Mouse (Mus musculus) thymus, postnatal 25 days (tissue): Measurements from ENCODE around the gene Rbm20.
A peak's percentile ranks its signal among the peaks of the same experiment; 100 is the strongest.

Experiments
- DNase-seq: peaks from one replicate; pipeline ENCODE4 v3.0.0; 2022

The Rbm20 gene

DNA sequence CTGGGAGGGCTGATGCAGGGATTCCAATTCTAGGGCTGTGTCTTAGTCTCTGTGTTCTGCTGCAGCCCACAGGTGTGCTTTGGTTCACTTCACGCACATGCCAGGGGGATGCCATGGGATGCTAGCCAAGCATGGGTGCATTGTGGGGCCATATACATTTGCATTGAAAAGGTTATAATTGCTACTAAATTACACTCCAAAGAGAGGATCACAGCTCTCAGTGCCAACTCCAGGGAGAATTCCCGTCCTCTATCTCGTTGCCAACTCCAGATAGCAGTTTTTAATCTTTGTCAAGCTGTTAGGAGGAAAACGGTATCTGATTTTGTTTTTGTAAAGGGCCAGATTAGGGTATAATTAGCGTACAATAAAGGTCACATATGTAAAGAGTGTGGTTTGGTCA lies 178.7 kb downstream of the Rbm20 start:
- DNase-seq: no peak

GRCm38 (mm10) chr19:53856794-53857193 lies 179.7 kb downstream of the Rbm20 start:
- no peak for DNase-seq

DNA sequence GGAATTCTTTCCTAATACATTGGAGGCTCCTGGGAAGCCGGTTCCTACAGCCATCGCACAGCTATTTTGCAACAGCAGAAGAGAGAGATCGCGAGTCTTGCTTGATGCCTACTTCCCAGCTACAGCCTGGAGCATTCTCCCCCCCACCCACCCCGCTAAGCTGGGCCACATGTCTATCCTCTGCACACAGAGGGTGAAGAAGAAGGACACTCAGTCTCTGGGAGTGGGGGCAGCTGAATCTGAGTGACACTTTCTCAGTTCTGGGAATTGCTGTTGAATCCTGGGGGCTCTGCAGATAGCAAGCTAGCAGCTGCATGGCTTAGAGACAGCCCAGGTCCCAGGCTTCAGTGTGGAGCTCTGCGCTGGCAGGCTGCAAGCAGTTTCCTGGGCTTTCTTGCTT lies 180.9 kb downstream of the Rbm20 start:
- DNase-seq: no peak

DNA sequence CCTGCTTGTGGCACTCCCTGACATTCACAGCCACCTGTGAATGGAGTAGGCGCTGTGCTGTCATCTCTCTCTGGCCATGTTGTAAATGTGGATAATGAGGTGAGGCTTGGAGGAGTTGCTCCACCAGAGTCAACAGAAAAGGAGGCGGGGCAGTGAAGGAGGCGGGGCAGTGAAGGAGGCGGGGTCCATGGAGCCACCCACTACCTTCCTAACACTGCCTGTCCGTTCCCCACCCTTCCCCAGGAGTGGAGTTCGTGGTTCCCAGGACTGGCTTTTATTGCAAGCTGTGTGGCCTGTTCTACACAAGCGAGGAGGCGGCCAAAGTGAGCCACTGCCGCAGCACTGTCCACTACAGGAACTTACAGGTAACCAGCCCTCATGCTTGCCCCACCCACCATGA lies 182.0 kb downstream of the Rbm20 start:
- DNase-seq: no peak

- DNase-seq: no peak
These were observed 182.5 kb downstream of the Rbm20 start for GRCm38 (mm10) chr19:53859593-53859992.

DNA sequence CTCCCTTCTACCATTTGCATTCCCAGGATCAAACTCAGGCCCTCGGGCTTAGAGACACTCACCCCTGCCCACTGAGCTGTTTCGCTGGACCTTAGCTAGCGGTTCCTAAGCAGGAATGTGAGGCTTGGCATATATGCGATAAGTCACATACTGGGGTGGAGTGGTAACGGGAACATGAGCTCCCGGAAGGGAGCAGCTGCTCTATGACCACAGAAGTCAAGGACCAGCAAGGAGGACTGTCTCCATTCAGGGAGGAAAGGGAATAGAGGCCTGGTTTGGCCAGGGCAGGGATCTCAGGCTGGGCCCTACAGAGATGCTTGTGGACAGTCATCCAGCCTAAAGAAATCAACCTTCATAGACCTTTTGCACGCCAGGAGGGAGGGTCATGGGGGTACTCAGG lies 184.2 kb downstream of the Rbm20 start:
- no peak for DNase-seq

GRCm38 (mm10) chr19:53862573-53863246 lies 185.6 kb downstream of the Rbm20 start:
- no peak for DNase-seq

DNA sequence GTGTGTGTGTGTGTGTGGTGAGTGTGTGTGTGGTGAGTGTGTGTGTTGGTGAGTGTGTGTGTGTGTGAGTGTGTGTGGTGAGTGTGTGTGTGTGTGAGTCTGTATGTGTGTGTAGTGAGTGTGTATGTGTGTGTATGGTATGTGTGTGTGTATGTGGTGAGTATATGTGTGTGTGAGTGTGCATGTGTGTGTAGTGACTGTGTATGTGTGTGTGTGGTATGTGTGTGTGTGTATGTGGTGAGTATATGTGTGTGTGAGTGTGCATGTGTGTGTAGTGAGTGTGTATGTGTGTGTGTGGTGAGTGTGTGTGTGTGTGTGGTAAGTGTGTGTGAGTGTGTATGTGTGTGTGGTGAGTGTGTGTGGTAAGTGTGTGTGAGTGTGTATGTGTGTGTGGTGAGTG lies 190.1 kb downstream of the Rbm20 start:
- DNase-seq: no peak

- DNase-seq: no peak
These were observed 191.0 kb downstream of the Rbm20 start for GRCm38 (mm10) chr19:53868125-53868524.

GRCm38 (mm10) chr19:53868796-53869195 lies 191.7 kb downstream of the Rbm20 start:
- no peak for DNase-seq

- DNase-seq: no peak
These were observed 192.6 kb downstream of the Rbm20 start for GRCm38 (mm10) chr19:53869427-53870385.

DNA sequence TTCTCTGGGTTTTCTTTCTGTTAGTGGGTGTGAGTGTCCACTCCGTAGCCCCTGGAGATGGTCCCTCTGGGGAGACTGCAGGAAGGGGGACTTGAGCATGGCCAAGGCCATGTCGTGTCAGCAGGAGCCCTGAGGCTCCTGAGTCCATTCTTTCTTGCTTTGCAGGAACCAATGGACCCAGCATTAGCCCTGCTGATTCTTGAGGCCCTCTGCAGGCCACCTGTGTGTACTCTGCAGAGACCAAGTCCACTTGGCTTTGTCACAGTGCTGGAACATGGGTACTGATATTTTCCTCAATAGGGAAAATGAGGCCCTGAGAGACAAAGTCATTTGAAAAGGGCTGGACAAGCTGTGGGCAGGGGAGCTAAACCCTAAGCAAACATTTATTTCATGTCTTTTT lies 193.5 kb downstream of the Rbm20 start:
- DNase-seq: no peak

DNA sequence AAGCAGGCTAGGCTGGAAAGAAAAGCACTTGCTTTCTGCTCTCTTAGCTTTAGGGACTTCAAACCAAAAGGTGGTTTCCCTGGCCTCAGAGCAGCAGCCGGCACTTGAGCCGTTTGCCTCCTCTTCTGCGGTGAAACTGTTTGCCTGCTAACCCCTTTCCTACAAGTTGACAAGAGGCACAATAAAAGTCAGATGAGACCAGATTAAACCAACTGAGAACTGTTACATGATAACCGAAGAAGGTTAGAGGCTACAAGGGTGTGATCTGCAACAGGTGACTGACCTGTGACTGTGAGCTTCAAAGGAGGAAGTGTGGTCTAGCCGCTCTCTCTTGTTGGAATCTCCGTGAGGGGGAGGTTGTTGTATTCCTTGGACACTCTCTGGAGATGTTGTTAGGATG lies 194.4 kb downstream of the Rbm20 start:
- no peak for DNase-seq

DNA sequence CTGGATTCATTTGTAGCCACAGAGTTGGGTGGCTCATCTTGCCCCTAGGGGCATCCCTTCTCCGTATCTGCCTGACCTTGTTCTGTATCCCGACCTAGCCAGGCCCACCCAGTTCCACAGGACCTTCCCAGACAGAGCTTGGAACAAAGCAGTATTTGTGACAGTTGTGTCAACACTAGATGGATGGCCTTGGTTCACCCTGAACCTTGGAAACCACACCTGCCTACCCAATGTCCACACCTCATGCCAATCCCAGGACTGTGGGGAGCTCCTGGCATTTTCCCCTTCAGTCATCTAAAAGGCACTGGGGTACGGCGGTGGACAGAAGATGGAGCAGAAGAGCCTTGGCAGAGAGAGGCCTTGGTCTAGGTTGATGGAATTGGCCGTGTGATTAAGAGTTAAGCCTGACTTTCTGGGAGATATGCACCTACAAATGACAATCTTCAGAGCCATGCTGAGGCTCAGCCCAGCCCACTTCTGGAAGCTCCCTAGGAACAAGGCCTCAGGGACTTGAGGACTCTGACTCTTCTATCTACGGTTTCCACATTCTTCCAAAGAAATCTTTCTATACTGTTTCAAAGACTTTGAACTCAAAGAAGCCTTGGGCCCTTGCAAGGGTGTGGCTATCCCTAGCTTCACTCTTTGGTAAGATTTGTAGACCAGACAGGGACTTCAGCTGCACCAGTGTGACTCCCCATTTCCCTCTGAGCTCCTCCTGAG lies 196.0 kb downstream of the Rbm20 start:
- DNase-seq: no peak

DNA sequence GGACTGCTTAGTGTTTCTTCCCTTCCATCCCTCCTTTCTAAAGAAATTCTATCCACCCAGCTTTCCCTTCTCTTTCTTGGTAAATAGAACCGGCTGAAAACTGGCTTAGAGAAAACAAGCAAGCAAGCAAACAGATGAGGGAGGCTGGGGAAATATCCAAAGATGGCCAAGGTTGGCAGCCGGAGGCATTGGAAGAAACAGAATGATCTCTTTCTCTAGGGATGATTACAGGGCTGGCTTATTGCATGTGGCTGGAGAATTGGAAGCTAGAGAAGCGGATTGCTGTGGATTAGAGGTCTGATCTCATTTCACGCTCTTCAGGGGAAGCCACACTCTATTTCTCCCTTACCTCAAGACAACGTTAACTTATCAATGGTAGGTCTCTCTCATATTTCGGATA lies 198.1 kb downstream of the Rbm20 start:
- DNase-seq: no peak

- DNase-seq: no peak
These were observed 200.7 kb downstream of the Rbm20 start for GRCm38 (mm10) chr19:53877779-53878178.

DNA sequence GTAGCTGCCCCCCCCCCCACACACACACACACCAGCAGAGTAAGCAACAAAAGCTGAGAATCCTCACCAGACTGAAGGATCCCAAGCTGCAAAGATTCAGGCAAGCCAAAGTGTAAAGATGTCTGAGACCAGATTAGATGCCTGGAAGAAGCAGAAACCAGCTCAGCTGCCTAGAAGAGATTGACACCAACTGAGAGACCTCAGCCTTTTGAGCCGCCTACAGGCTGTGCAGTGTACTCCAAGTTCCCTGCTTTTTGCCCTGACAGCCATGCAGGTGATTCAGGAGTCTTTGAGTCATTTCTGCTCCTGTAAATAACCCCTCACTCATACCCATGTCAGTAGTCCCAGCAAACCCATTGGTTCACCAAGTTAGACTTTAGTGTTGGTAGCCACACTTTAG lies 203.4 kb downstream of the Rbm20 start:
- DNase-seq: no peak

DNA sequence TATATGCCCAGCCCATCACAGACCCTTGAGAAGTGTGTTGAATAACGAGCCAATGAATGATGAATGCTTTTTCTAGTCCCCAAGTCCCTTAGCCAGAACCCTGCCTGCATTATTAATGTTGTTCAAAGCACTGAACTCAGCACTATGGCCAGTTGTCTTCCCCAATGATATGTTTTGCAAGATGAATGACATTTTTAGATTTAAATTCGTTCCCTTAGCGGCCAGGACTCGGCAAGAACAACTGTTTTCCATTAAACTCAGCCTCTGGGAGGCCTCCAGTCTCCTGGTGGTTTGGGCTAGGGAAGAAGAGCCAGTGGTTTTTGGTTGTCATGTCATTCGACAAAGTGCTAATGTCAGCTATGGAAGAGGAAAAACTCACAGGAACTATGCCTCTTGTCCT lies 204.7 kb downstream of the Rbm20 start:
- no peak for DNase-seq

GRCm38 (mm10) chr19:53885450-53885849 lies 208.3 kb downstream of the Rbm20 start:
- DNase-seq: no peak

DNA sequence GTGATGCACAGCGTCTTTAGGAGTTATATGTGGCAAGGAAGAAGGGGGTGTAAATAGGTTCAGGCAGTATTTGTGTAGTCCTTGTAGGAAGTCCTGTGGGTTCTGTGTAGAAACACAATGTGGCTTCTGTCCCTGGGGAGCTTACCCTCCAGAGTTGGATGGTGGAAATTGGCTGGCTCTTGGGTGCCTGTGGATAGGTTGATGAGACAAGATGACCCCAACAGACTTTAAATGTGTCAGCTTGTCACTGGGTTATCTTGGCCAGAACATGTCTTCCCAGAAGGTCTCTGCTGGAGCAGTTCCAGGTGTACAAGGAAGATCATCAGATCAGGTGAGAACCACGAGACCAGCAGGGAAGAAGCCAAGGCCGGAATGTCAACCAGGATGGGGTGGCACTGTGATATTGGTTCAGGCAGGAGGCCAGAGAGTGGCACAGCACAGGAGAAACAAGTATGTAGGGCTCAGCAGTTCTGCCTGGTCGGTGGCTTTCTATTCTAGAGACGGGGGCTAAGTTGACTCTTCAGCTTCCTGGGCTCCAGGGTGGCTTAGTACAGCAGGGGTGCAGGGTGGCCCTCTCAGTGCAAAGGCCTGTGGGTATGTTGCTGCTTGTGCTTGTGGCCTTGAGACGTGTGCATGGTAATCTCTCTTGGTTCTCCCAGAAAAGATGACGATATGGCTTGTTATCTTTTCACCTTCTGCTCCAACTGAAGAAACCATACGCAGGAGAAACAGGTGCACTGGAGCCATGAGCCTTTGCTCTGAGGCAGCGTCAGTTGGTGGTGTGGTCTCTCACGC lies 209.7 kb downstream of the Rbm20 start:
- peak; percentile 70 for DNase-seq

DNA sequence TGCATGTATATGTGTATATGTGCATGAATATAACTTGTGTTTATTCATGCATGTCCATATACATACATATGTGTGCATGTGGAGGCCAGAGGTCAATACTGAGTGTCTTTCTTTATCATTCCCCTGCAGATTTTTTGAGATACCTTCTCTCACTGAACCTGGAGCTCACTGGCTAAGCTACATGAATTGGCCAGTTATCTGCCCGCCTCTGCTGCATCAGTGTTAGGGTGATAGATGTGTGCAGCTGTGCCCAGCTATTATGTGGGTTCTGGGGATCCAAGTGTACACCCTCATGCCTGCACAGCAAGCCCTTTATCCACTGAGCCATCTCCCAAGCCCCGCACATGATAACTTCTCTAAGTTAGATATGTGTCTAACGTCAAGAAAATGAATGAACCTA lies 210.7 kb downstream of the Rbm20 start:
- DNase-seq: peak; percentile 36

DNA sequence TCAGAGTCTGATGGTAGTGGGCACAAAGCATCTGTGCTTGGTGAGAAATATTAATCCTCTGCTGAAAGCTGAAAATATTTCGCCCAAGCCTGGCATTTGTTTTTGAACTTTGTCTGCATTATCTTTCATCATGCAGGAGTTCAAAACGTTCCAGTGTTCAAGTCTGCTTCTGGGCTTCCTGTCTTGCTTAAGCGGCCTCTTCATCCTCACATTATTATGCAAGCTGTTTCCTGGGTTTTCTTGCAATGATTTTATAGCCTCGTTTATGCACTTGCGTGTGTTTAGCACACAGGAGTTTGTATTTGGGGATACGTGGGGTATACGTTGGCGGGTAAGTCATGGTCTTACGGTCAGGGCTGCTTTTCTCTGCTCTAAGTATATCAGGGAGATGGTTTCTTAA lies 211.2 kb downstream of the Rbm20 start:
- peak; percentile 41 for DNase-seq

- DNase-seq: peak; percentile 60
These were observed 212.4 kb downstream of the Rbm20 start for GRCm38 (mm10) chr19:53889555-53889954.
